Mouse (Mus musculus) thymus, postnatal 4 days (tissue): ENCODE results near the gene 4933434E20Rik.

Experiments used
- DNase-seq: peaks from one replicate; pipeline ENCODE4 v3.0.0; 2021

4933434E20Rik gene

DNA sequence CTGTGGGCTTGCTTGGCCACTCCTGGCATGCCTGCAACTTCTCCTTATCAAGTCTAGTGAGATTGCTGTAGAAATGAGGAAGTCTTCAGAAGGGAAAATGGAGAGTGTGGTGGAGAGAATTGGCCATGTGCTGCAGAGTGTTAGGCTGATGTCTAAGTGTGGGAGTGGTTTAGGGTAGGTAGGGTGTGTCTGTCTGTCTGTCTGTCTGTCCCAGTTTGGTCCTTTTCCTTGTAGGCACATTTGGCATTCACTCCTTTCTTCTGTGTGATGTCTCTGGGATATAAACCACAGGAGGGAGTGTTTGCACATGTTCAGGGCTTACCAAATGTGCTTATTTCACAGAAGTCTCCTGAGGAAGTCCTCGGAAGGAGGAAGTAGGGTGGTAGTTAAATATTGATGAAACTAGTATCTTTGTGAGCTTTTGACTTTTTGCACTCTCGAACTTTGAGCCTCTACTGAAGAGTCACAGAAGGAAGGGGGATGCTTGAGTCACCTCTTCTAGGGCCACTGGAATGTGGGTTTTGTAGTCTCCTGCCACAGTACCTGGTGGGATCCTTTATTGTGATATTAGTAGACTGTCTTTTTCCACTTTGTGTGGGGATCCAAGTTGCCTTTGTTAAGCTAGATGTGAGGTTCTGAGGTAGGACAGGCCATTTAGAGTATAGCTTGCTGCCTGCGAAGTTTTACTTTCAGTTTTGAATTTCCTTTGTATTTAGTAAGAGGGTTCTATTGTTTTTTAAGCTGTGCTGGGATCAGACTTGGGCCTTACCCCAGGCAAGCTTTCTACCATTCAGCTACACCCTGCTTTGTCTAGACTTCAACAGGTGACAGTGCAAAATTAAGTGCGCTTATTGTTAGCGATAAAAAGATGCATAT lies 30.2 kb downstream of the 4933434E20Rik start:
- no peak for DNase-seq

DNA sequence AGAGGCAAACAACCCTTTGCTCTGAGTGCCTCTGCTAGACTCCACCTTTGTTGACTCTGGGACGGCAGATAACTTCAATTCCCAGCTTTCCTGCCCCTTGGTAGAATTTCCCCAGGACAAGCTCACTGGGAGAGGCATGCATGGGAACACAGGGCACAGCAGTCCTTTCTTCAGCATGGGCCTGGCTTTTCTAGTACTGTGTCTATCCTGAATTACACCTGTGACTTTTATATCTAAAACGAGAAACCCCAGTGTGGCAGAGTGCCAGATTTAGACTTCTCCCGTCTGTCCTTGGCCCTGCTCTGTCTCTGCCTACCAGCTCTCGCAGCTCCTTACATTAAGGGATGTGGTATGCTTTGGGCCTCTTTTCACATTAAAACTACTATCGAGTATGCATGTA lies 31.6 kb downstream of the 4933434E20Rik start:
- DNase-seq, result no peak

DNA sequence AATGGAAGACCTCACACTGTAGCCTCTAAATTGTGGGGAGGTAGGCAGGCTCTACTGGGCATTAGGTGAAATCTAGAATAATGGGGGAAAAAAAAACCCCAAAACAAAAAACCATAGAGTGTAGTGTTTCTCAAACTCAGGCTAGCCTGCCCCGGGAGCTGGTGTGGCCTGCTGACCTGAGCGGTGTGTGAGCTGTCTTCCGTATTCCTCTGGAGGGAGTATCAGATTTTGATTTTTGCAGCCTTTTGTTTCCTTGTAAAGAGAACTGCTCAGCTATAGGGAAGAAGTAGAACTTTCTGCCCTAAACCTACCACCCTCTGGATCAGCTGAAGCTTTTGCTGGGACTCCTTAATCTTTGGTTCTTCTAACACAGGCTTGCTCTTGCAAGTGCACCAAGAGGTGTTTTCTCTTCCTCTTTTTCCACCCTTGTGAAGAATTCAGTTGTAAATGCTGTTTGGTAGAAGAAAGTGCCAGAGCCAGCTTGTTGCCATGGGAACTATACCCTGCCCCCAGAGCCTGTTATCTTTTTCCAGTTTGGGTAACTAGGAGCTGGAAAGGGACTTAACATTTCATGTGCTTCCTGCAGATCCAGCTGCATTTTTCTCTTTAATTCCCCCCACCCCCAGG lies 32.4 kb downstream of the 4933434E20Rik start:
- no peak for DNase-seq

DNA sequence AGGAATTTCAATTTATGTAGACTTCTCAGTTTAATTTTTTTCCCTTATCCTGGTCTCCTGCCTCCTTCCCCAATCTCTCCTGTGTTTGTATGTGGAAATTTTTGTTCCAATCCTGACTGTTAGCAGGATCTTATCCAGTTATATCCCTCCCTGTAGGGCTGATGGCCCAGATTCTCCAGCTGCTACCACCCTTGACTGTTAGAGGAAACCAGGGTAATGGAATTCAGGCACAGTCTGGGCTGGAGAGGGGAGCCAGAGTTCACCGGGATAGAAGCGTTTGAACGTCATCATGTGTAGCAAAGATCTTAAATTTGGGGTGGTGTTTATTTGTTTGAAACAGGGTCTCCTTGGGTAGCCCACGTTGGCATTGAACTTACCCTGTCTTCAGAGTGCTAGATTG lies 33.4 kb downstream of the 4933434E20Rik start:
- DNase-seq, result no peak

DNA sequence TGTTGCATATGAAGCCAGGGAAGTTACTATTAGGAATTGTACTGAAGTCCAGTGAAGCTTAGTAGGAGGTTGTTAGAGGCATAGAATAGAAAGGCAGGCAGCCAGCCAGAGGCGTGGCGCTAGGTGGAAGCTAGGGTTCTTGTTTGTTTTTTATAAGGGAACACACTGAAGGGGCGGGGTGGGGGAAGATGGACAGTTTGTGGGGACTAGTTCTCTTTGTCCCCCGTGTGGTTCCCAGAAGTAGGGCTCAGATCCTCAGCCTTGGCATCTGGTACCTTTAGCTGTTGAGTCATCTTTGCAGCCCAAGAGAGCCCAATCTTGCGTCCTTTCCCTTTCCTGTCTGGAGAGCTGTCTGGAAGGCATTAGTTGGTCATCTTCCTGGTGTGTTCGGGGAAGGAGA lies 33.8 kb downstream of the 4933434E20Rik start:
- DNase-seq, result no peak

DNA sequence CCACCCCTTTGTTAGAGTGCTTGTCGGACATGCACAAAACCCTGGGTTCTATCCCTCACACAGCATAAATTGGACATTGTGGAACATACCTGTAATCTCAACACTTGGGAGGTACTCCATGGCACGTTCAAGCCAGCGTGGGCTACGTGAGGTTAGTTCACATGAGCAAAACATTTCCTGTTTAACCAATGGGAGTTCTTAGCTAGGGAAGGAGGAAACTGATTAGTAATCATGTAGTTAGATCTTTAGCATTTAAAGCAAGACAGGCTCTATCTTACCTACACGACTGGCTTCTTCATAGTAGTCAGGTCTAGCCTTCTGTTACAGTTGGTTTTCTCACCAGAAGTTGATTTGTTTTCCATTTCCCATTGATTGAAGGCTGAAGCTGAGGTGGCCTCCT lies 34.6 kb downstream of the 4933434E20Rik start:
- DNase-seq, result no peak

DNA sequence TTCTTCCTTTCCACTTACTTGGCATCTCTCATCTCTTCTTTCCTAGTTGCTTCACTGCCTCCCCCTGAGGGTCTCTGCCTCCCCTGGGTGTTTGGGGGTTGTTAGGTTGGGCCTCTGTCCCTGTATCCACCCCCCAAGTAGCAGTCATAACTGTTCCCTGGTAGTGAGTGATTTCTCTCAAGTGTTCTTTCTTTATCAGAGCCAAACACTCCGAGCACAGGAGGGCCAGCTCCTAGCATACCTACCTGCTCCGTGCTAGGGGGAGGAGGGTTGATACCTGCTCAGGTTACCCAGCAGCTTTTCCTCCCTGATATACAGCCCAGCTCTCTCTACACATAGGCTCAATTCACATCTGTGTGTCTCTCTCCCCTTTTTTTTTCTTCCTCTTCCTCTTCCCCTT lies 37.2 kb downstream of the 4933434E20Rik start:
- DNase-seq, result no peak

DNA sequence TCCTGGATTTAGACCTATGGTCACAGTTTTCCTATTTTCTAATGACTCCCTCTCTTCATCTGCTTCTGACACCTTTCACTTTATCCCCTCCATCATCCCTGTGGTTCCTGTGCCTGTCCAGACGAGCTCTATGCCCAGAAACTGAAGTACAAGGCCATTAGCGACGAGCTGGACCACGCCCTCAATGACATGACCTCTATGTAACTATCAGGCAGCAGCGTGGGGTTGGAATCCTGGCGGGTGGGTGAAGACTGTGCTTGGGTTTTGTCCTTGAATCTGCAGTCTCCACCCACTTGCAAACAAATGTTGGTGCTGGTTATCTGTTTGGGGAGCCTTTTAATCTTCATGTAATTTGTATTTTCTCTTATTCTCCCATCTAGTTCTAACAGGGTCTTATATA lies 39.5 kb downstream of the 4933434E20Rik start:
- DNase-seq, result no peak

DNA sequence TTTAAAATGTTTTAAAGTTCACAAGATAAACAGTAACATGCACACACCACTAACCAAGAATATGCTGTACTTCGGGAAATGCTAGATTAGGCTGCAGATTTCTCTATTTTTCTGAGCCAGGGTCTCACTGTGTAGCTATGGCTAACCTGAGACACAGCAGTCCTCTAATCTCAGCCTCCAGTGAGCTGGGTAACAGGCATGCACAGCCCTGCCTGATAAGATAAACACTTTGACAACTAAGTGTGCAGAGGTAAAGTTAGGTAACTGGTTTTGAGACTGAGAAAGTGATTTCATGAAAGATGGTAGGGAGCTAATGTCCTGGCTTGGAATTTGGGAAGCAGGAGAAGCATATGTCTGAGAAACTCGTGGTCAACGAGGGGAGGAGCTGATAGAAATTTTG lies 43.0 kb downstream of the 4933434E20Rik start:
- no peak for DNase-seq

DNA sequence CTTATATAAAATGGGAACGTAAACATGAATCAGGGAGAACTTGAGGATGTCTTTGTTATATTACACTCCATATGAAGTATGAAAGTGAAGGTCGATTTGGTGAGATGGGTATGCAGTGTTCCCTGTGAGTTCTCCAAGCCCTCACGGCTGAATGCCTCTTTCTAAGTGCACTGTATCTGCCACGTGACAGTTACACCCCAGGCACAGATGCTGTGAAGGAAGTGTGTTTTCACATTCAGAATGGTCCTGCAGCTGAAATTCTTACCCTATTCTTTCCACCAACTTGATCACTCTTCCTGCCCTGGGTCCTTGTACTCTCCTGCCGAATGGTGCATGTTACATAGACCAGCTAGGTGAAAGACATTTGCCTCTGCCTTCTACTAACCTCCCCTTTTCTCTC lies 46.5 kb downstream of the 4933434E20Rik start:
- DNase-seq, result no peak

DNA sequence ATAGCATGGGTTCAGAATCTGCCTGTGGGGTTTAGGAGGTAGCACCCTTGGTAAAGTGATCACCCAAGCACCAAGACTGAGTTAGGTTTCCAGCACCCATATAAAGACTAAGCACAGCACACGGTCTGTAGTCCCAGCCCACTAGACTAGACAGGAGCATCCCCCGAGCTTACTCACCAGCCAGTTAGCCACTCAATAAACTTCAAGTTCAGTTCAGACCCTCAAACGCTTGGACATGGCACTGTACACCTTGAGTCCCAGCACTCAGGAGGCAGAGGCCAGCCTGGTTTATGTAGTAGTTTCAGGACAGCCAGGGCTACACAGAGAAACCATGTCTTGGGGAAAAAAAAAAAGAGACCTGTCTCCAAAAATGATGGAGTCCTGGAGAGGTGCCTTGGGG lies 49.6 kb downstream of the 4933434E20Rik start:
- no peak for DNase-seq

DNA sequence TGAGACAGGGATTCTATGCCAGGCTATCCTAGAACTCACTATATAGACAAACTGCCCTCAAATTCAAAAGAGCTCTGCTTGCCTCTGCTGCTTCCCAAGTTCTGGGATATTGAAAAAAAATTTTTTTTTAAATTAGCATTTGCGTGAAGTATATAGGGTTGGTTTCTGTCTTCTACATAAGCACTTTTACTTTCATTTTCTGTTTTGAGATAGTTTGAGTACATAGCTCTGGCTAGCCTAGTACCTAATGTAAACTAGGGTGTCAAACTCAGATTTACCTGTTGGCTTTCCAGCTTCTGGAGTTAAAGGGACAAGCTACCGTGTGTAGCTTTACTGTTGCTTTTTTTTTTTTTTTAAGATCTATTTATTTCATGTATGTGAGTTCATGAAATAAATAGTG lies 50.2 kb downstream of the 4933434E20Rik start:
- DNase-seq, result no peak

DNA sequence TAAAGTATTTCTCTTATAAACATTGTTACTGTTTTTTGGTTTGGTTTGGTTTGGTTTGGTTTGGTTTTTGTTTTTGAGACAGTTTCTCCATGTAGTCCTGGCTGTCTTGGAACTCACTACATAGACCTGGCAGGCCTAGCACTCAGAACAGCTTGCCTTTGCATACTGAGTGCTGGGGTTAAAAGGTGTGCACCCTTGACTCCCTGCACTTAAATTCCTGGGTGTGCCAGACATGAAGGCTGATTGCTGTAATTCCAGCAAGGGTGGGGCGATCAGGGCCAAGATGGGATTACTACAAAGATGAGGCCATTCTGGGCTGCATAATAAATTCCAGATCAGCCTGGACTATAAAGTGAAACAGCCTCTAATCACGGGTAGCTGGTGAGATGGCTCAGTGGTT lies 50.8 kb downstream of the 4933434E20Rik start:
- no peak for DNase-seq

DNA sequence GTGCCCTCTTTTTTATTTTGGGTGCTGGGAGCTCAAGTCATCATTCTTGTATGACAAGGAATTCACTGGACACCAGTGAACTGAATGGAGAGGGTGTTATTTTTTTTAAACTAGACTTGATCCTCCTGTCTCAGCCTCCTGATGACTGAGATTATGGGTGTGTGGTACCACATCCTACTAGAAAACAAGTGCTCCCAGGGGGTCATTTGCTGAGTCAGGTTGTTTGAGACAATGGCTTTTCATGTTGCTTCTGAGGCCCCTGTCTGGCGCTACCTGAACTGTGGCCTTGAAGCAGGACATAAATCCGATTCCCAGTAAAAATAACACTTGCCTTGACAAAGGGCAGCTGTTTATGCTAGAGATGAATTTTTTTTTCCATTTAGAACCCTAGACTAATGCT lies 51.7 kb downstream of the 4933434E20Rik start:
- no peak for DNase-seq

DNA sequence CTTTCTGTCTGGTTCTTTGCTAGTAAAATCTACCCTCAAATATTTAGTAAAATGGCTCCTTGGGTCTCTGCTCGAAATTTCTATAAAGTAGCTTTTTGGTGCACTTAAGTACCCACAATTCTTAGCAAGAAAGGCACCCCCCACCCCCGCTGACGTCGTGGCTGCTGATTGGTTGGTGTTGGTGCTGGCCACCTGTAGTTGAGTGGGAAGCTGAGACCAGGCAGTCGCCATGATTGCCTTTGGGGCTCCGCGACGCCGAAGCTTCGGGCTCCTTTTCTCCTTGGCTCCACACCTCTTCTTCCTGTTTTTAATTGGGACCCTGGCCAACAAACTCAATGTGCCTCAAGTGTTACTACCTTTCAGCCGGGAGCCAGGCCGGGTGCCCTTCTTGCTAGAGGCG lies 52.5 kb downstream of the 4933434E20Rik start, which contains the start of gene Nup210l:
Gene Nup210l (plus strand): TSS at position 195 of the 400 bp plus-strand sequence.
- no peak for DNase-seq

DNA sequence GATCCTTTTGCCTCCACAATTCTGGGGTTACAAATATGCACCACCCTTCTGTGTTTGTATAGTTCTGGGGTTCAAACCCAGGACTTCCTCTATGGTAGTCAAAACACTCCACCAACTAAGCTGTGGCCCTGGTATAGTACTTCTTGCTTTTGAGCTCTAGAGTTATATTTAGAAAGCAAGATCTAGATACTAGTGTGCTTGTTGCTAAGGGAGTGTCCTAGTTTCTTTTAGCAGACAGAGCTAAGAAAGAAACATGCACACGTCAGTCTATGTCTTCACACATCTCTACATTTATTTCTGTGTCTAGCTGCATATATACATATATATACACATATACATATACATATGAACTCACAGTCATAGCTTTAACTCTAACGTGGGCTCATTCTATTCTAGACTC lies 60.3 kb downstream of the 4933434E20Rik start:
- DNase-seq, result no peak

DNA sequence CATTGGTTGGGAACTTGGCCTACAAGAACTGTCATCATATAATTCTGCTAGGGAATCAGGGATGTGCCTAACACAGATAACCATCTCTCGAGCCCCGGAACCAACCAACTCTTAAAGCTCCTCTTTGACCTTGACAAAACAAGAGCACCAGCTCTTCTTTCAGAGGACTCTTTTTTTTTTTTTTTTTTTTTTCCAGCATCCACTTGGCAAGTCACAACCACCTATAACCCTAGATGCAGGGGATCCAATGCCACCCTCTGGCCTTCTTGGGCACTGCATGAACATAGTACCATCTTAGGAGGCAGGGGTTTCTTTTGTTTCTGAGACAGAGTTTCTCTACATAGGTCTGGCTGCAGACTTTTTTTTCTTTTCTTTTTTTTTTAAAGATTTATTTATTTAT lies 62.9 kb downstream of the 4933434E20Rik start:
- DNase-seq, result peak; percentile 60

DNA sequence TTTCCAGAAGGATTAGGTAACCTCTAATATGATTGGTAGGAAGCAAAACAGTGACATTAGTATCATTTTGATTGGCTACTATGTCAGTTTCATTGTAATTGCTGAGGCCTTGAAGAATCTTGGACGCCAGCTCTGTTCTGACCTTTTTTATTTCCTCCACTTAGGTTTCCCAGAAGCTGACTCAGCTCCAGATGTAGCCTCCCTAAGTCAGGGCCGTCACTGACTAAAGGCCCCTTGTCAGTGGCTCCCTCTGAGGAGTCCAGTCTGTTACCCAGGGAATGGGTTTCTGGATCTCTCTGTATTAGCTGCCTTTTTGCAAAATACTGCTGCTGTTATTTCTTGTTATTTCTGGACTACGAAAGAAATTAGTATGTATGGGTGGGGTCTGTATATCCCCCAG lies 64.1 kb downstream of the 4933434E20Rik start:
- no peak for DNase-seq
